Mouse (Mus musculus) bone marrow, adult 2 months (tissue): ENCODE results near the gene Alcam.

ENCODE experiments used
- CTCF ChIP-seq: fragments of 200-500 bp; IDR thresholded peaks from 2 replicates; pipeline ENCODE4 v1.5.1; 2011; ENCODE audit warnings: low read length, control low read depth; ENCODE audit not compliant: control insufficient read depth, insufficient read depth
- POLR2A ChIP-seq: fragments of 200-500 bp; IDR thresholded peaks from 2 replicates; pipeline ENCODE4 v1.6.1; 2011; ENCODE audit warnings: low read depth, mild to moderate bottlenecking, control low read depth, low read length, borderline replicate concordance; ENCODE audit not compliant: control insufficient read depth

DNA sequence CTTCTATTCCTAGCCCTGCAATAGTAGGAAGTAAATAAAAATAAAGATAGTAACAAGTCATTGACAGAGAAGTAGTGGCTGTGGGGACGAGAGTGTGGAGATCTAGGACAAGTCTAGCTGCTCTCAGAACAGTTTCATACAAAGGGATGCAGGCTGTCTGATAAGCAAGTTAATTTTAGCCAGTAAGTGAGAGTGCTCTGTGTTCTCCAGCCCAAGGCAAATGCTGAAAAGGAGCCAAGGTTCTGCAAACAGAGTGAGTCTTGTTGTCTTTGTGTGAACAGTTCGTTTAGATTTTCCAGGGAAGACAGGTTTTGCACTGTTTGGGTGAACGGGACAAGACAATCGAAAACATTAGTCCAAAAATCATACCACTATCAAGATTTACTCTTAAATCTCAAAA lies 25.4 kb downstream of the Alcam start:
- no peak for TF ChIP-seq CTCF
- TF ChIP-seq POLR2A: no peak
